Mouse (Mus musculus) kidney, adult 10 weeks (tissue): Measurements from ENCODE around the gene Hdac11. TPM values are rescaled to one million over a fixed set of nuclear protein-coding genes. Genes with fewer than 3 reads are reported as not detected.

Source experiments
- polyA plus RNA-seq: library from polyadenylated mRNA; stranded (reverse); fragments of 350-450 nt; fragmentation: Illumina TruSeq; extraction: RNeasy Lipid Tissue Mini Kit (QIAGEN cat#74804); gene quantifications from one replicate; pipeline ENCODE4 v1.2.3, GENCODE M21; 2014; ENCODE audit warnings: low read depth, low replicate concordance

Gene Hdac11
- 5.7 TPM for polyA plus RNA-seq

GRCm38 (mm10) chr6:91156554-91157236, at the start of gene Hdac11:
Gene Hdac11, plus strand, starts transcription at chr6:91156665.

GRCm38 (mm10) chr6:91116244-91117145, 40.0 kb upstream of the Hdac11 start, which contains the start of gene Nup210:
Gene Nup210, minus strand, starts transcription at chr6:91116829.

GRCm38 (mm10) chr6:91212155-91212554, 55.7 kb downstream of the Hdac11 start, which contains the start of gene Fbln2:
Gene Fbln2, plus strand, starts transcription at chr6:91212455.

Other genes starting within 250 kb of the Hdac11 start
- gene Iqsec1, start 168.0 kb upstream of the Hdac11 start, polyA plus RNA-seq, result 39.9 TPM
- gene Nup210, start 39.8 kb upstream of the Hdac11 start, polyA plus RNA-seq, result 1.3 TPM
- 0.49 TPM for gene Fbln2, start 55.8 kb downstream of the Hdac11 start, polyA plus RNA-seq